Mouse (Mus musculus): ENCODE measurements around the gene Eml3.

The Eml3 gene

GRCm38 (mm10) chr19:8914212-8914611 lies 15.1 kb upstream of the Eml3 start:
- CTCF ChIA-PET = no interaction called here

GRCm38 (mm10) chr19:8919000-8919399 lies 10.4 kb upstream of the Eml3 start:
- CTCF ChIA-PET = no interaction called here

DNA sequence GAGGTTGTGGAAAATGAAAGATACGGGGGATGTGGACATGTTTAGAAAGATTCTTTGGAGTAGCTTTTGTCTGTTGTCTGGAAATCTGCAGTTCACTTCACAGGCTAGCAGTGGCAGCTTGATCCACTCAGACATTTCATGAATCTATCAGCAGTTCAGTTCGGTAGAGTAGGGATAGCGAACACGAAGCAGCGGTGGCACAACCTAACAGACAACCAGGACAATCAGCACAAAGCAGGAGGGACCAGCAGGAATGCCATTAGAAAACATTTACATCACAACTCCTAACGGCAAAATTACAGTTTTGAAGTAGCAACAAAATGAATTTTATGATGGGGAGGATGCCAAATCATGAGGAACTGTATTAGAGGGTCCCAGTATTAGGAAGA lies 9.7 kb upstream of the Eml3 start:
- CTCF ChIA-PET = interaction anchor here (0.9 kb wide), 1 partner anchor 10 kb away, joined by 5 read pairs; the partner anchor contains the start of genes Eml3 and Rom1

DNA sequence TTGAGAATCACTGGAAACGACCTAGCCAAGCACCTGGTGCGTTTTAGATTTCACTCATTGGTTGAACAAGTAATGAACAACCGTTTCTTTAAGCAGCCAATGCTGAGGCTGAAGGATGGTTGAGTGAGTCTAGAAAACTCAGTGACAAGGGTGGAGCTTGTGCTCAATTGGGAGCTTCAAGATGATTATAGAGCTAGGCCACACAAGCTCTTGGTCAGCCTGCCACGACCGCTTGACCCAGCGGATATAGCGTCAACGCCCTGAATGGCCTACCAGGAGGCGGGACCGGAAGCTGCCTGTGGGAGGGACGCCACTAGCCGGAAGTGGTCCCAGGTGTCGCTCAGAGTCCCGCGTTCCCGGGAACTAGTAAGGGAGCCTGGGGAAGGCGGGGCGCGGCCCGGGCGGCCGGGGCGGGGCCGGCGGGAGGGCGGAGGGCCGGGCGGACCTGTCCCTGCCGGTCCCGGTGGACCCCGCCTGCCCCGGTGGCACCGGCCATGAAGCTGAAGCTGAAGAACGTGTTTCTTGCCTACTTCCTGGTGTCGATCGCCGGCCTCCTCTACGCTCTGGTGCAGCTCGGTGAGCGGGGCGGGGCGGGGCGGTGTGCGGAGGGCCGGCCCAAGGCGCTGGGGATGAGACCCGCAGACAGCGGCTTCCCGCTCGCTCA lies 9.1 kb upstream of the Eml3 start, which contains the start of gene B3gat3:
Gene B3gat3 (plus strand): TSS at position 302 of the 664 bp plus-strand sequence.
- CTCF ChIA-PET = interaction anchor here (0.9 kb wide), 1 partner anchor 9 kb away, joined by 5 read pairs; the partner anchor contains the start of genes Eml3 and Rom1

DNA sequence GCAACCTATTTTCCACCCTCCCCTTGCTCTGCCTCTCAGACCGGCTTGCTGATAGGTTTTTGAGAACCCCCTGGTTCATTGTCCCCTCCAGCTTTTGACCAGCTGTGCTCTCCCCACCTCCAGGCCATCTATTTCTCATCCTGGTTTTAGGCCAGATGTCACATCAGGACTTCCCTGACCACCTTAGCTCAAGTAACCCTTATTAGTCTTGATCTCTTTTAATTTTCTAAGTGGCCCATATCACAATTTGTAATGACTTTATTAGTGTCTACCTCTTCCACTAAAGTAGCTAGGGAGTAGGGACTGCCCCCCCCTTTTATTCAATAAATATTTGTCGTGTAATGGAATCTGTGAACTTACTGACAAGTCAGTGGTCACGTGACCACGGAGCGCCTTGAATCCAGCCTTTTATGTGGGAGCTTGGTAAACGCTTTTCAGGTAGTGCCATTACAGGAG lies 8.5 kb upstream of the Eml3 start:
- CTCF ChIA-PET = interaction anchor here (0.7 kb wide), 1 partner anchor 118 kb away, joined by 3 read pairs; the partner anchor contains the start of gene Zbtb3

DNA sequence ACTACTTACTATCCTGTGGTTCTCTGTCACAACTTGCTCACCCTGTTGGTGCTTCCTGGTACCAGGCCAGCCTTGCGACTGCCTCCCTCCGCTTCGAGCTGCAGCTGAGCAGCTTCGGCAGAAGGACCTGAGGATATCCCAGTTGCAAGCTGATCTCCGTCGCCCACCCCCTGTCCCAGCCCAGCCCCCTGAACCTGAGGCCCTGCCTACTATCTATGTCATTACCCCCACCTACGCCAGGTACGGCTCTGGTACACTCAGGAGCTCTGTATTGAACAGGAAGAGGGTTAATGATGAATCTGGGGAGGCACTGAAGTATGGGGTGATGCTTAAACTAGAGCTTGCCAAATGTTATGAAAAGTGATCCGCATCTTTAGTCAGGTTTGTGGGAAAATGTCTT lies 7.6 kb upstream of the Eml3 start:
- CTCF ChIA-PET = interaction anchor here (0.7 kb wide), 3 partner anchors 24 to 119 kb away, joined by 3 read pairs; partner anchors contain the start of gene Zbtb3

DNA sequence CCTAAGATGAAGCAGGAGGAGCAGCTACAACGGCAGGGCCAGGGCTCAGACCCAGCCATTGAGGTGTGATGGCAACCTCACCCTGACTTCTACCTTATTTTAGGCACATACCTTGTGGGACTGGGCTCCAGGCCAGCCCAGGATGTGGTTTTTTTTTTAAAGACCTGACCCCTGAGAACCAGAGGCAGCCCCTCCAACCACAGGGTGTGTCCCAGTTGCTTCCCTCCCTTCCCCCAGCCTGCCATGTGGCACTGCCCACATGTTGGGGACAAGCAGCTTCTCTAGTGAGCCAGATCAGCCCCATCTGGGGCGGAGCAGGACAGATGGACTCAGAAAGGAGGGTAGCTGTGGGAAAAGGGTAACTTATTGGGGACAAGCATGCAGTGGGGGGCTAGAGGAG lies 2.6 kb upstream of the Eml3 start:
- CTCF ChIA-PET = interaction anchor here (0.6 kb wide), 1 partner anchor 88 kb away, joined by 8 read pairs; the partner anchor contains the start of gene Gng3

GRCm38 (mm10) chr19:8927891-8928525 lies 1.3 kb upstream of the Eml3 start:
- CTCF ChIA-PET = no interaction called here

- CTCF ChIA-PET = interaction anchor here (0.8 to 1.0 kb wide), 2 partner anchors 9 to 23 kb away, joined by 3 to 5 read pairs; partner anchors contain the start of gene B3gat3
Measured at GRCm38 (mm10) chr19:8928689-8929223, 596 bp upstream of the Eml3 start.

- CTCF ChIA-PET = interaction anchor here (0.6 to 1.0 kb wide), 2 partner anchors 35 to 106 kb away, joined by 3 read pairs; no protein-coding TSS in a partner anchor
Measured at GRCm38 (mm10) chr19:8930117-8930516, 765 bp downstream of the Eml3 start.

- CTCF ChIA-PET = interaction anchor here (0.5 to 1.0 kb wide), 4 partner anchors 34 to 105 kb away, joined by 3 to 4 read pairs (median 3); no protein-coding TSS in a partner anchor
Measured at GRCm38 (mm10) chr19:8930771-8931170, 1.4 kb downstream of the Eml3 start.

DNA sequence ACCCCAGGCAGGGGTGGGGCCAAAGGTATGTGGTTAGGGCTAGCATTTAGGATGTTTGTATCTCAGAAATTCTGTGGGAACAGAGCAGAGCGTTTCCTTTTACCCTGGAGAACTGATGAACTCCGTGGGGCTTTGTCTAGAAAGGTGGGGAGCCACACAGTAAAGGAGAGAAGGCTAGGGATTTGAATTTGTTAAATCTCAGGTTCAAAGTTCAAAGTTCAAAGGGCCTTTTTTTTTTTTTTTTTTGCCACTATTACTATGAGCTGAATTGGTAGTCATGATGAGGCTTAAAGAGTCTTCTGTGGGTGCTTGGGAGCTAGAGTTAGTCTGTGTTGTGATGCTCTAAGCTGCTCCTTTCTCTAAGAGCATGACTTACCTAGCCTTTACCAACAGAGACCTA lies 7.4 kb downstream of the Eml3 start:
- CTCF ChIA-PET = interaction anchor here (0.6 to 1.0 kb wide), 3 partner anchors 16 to 1904 kb away, joined by 4 to 7 read pairs (median 4); no protein-coding TSS in a partner anchor

DNA sequence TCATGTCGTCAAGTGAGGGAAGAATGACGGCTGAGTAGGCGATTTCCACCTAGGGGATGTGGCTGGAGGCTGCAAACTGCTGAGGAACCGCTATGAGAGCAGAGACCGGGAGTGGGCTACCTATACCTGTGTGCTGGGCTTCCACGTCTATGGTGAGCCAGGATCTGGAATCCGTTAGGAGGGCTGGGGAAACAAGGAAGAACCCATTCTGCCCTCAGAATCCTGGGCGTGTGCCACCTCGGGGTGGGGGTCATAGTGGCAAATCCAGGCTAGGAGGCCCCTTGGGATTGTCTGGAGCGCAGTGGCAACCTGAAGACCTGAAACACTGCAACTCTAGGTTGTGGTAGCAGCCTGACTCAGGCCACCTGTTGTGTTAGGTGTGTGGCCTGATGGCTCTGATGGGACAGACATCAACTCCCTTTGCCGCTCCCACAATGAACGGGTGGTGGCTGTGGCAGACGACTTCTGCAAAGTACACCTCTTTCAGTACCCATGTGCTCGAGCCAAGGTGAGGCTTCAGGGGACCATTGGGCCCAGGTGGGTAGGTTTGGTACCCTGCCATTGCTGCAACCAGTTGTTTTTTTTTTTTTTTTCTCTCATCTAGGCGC lies 11.3 kb downstream of the Eml3 start:
- CTCF ChIA-PET = interaction anchor here (0.6 kb wide), 1 partner anchor 18 kb away, joined by 6 read pairs; no protein-coding TSS in a partner anchor

- CTCF ChIA-PET = interaction anchor here (0.6 kb wide), 1 partner anchor 19 kb away, joined by 6 read pairs; no protein-coding TSS in a partner anchor
Measured at GRCm38 (mm10) chr19:8941136-8941514, 11.8 kb downstream of the Eml3 start.

GRCm38 (mm10) chr19:8941515-8942217 lies 12.3 kb downstream of the Eml3 start, which contains the start of gene Mta2:
Gene Mta2, plus strand, starts transcription at chr19:8941875.
- CTCF ChIA-PET = interaction anchor here (0.6 to 1.2 kb wide), 2 partner anchors 10 to 19 kb away, joined by 3 to 6 read pairs; no protein-coding TSS in a partner anchor

GRCm38 (mm10) chr19:8942276-8942964 lies 13.1 kb downstream of the Eml3 start:
- CTCF ChIA-PET = interaction anchor here (0.6 to 1.2 kb wide), 2 partner anchors 9 to 80 kb away, joined by 3 to 4 read pairs; no protein-coding TSS in a partner anchor

- CTCF ChIA-PET = interaction anchor here (0.6 kb wide), 1 partner anchor 80 kb away, joined by 4 read pairs; no protein-coding TSS in a partner anchor
Measured at GRCm38 (mm10) chr19:8943047-8943446, 13.7 kb downstream of the Eml3 start.

DNA sequence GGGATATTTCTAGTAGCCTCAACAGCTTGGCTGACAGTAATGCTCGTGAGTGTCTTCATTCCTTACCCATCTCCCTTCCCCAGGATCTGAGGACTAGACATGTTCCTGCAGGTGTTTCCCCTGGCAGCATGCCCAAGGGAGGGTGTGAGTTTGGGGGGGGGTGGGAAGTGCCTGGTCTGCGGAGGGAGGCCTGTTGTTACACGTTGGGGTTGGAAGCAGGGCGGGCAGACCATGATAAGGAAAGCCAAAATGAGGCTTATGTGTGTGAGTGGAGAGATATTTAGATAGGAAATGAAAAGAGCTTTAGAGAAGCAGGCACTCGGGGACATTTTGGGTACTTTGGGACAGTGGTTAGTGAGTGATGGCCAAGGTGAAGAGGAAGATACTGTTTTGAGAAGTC lies 14.7 kb downstream of the Eml3 start:
- CTCF ChIA-PET = interaction anchor here (0.7 kb wide), 1 partner anchor 26 kb away, joined by 5 read pairs; no protein-coding TSS in a partner anchor

- CTCF ChIA-PET = no interaction called here
Measured at GRCm38 (mm10) chr19:8944750-8945149, 15.4 kb downstream of the Eml3 start.

- CTCF ChIA-PET = interaction anchor here (0.6 to 0.7 kb wide), 3 partner anchors 23 to 217 kb away, joined by 3 to 6 read pairs (median 5); no protein-coding TSS in a partner anchor
Measured at GRCm38 (mm10) chr19:8945251-8945650, 15.9 kb downstream of the Eml3 start.
